12 mouse cellular contexts compared by ENCODE assay signal in genomic region chr11:22692941-22693341, GRCm38 (mm10).
A peak's percentile ranks its signal among the peaks of the same experiment; 100 is the strongest.
DNase-seq lines count a peak whose midpoint lies in the region; ATAC-seq lines count a peak whose summit lies in the region.
"Had no signal": no experiment of that assay in that cellular context is flagged by ENCODE, and none has a peak within 500 bp of the region (broad histone marks: within the 10 kb centered on the region; RNA-seq: fewer than 3 reads in every experiment).

No protein-coding gene starts in this region.

- H3K4me3 ChIP-seq in heart, embryonic 16.5 days (ENCODE audit: low read length): no peak overlapping the region
- no peak overlapping the region for H3K4me3 ChIP-seq in intestine, embryonic 16.5 days (ENCODE audit: low read length)
- H3K4me3 ChIP-seq: forebrain, embryonic 12.5 days; liver, embryonic 15.5 days; neural tube, embryonic 13.5 days had no signal

- no peaks in the 10 kb centered on the region for H3K36me3 ChIP-seq in heart, embryonic 16.5 days (ENCODE audit: control insufficient read depth, insufficient read depth)
- no peaks in the 10 kb centered on the region for H3K36me3 ChIP-seq in intestine, embryonic 16.5 days (ENCODE audit: control insufficient read depth, insufficient read depth, low read length)
- H3K36me3 ChIP-seq: forebrain, embryonic 12.5 days; liver, embryonic 15.5 days; neural tube, embryonic 13.5 days had no signal

- peaks cover 8% of the 10 kb centered on the region; the same call in 1 of the 2 replicates for H3K4me1 ChIP-seq in heart, embryonic 16.5 days (ENCODE audit: control insufficient read depth, insufficient read depth, low read length)
- H3K4me1 ChIP-seq in intestine, embryonic 16.5 days (ENCODE audit: control insufficient read depth, insufficient read depth, low read length): peaks cover 5% of the 10 kb centered on the region; the same call in 1 of the 2 replicates
- H3K4me1 ChIP-seq: forebrain, embryonic 12.5 days had no signal

- 26% methylated on average over 1 of the region's 1 CpGs for WGBS in heart, embryonic 16.5 days
- 37% methylated on average over 1 of the region's 1 CpGs for WGBS in intestine, embryonic 16.5 days

- no peak overlapping the region for H3K27ac ChIP-seq in heart, embryonic 16.5 days (ENCODE audit: low read length)
- no peak overlapping the region for H3K27ac ChIP-seq in intestine, embryonic 16.5 days (ENCODE audit: low read length)
- H3K27ac ChIP-seq: forebrain, embryonic 12.5 days; liver, embryonic 15.5 days; neural tube, embryonic 13.5 days had no signal

- no peak for DNase-seq in heart, postnatal 4 days
- DNase-seq in 416B (ENCODE audit: low read depth) (peak; percentile 97), NIH3T3 (ENCODE audit: low read depth) (peak; percentile 47), adipocyte (ENCODE audit: low spot score) (no peak)
- no peak for DNase-seq in cerebellum, postnatal 36 days
- DNase-seq: cerebellum, adult 9-11 months had no signal

- H3K9me3 ChIP-seq in heart, embryonic 16.5 days (replicated peaks; ENCODE audit: control insufficient read depth, low read length): no peaks in the 10 kb centered on the region
- no peaks in the 10 kb centered on the region for H3K9me3 ChIP-seq in intestine, embryonic 16.5 days (ENCODE audit: control insufficient read depth, low read length)
- H3K9me3 ChIP-seq: forebrain, embryonic 12.5 days; liver, embryonic 15.5 days; neural tube, embryonic 13.5 days had no signal

- H3K4me2 ChIP-seq in heart, embryonic 16.5 days (ENCODE audit: low read depth, low read length): no peak overlapping the region
- no peak overlapping the region for H3K4me2 ChIP-seq in intestine, embryonic 16.5 days (ENCODE audit: low read depth, low read length)
- H3K4me2 ChIP-seq: forebrain, embryonic 12.5 days; liver, embryonic 15.5 days; neural tube, embryonic 13.5 days had no signal

- ATAC-seq in heart, embryonic 16.5 days (replicated peaks; ENCODE audit: extremely low read depth, insufficient read depth, low FRiP score): peak; percentile 67
- ATAC-seq in megakaryocyte progenitor cell, adult 5-6 weeks (replicated peaks; ENCODE audit: poor library complexity): peak; percentile 86
- ATAC-seq in intestine, embryonic 16.5 days: no peak; the same call in 1 of the 2 replicates

- H3K9ac ChIP-seq in heart, embryonic 16.5 days (ENCODE audit: low read length): no peak overlapping the region
- H3K9ac ChIP-seq in intestine, embryonic 16.5 days (ENCODE audit: low read depth, low read length): no peak overlapping the region
- H3K9ac ChIP-seq: forebrain, embryonic 12.5 days; liver, embryonic 15.5 days; neural tube, embryonic 13.5 days had no signal

- H3K27me3 ChIP-seq in heart, embryonic 16.5 days (ENCODE audit: control insufficient read depth, insufficient read depth, low read length): no peaks in the 10 kb centered on the region
- H3K27me3 ChIP-seq in intestine, embryonic 16.5 days (replicated peaks; ENCODE audit: control insufficient read depth, insufficient read depth, low read length): no peaks in the 10 kb centered on the region
- H3K27me3 ChIP-seq: forebrain, embryonic 12.5 days; liver, embryonic 15.5 days; neural tube, embryonic 13.5 days had no signal

Comparison
In these comparisons a context has a peak if more than half of its experiments do, and no peak if none do; other contexts are left out.
1. DNase-seq: peak in 416B (single experiment) and NIH3T3 (single experiment); none in heart, postnatal 4 days (single experiment), adipocyte (single experiment) and cerebellum, postnatal 36 days (0 of 2).